Mouse (Mus musculus) spleen, postnatal 10 days (tissue): ENCODE measurements around the gene Cfap65.

Source experiments
- DNase-seq, 2 experiments: peaks; one replicate each; pipeline ENCODE4 v3.0.0; 2021 to 2022; ENCODE audit warnings: low spot score in 2 of 2

Cfap65 gene

GRCm38 (mm10) chr1:74935402-74935801, at the start of gene Cfap65:
Gene Cfap65, minus strand, starts transcription at chr1:74935599.
- DNase-seq, result no peak

GRCm38 (mm10) chr1:74977001-74977400, 41.6 kb upstream of the Cfap65 start:
- no peak for DNase-seq

GRCm38 (mm10) chr1:74975936-74976335, 40.5 kb upstream of the Cfap65 start:
- no peak for DNase-seq

- no peak for DNase-seq
These were observed 38.2 kb upstream of the Cfap65 start for GRCm38 (mm10) chr1:74973590-74973989.

GRCm38 (mm10) chr1:74971353-74972050, 36.1 kb upstream of the Cfap65 start:
- DNase-seq, result no peak

- DNase-seq, result no peak
These were observed 32.7 kb upstream of the Cfap65 start for GRCm38 (mm10) chr1:74967962-74968580.

- peak in 1 of 2 experiments; percentile 68 for DNase-seq
These were observed 29.3 kb upstream of the Cfap65 start for GRCm38 (mm10) chr1:74964494-74965215.

- no peak for DNase-seq
These were observed 27.4 kb upstream of the Cfap65 start for GRCm38 (mm10) chr1:74962853-74963227.

- no peak for DNase-seq
These were observed 26.9 kb upstream of the Cfap65 start for GRCm38 (mm10) chr1:74962126-74962852.

- no peak for DNase-seq
These were observed 26.3 kb upstream of the Cfap65 start for GRCm38 (mm10) chr1:74961722-74962121.

GRCm38 (mm10) chr1:74960059-74960458, 24.7 kb upstream of the Cfap65 start:
- no peak for DNase-seq

- no peak for DNase-seq
These were observed 16.3 kb upstream of the Cfap65 start, which contains the start of gene Ihh for GRCm38 (mm10) chr1:74951556-74952210. Gene Ihh, minus strand, starts transcription at chr1:74951672.

- DNase-seq, result no peak
These were observed 15.4 kb upstream of the Cfap65 start for GRCm38 (mm10) chr1:74950576-74951490.

GRCm38 (mm10) chr1:74950066-74950465, 14.7 kb upstream of the Cfap65 start:
- no peak for DNase-seq

GRCm38 (mm10) chr1:74949666-74950050, 14.3 kb upstream of the Cfap65 start:
- no peak for DNase-seq

- DNase-seq, result peak; percentile 32 to 64
These were observed 13.6 kb upstream of the Cfap65 start for GRCm38 (mm10) chr1:74948784-74949665.

GRCm38 (mm10) chr1:74947986-74948670, 12.7 kb upstream of the Cfap65 start:
- DNase-seq, result no peak

GRCm38 (mm10) chr1:74941651-74942360, 6.4 kb upstream of the Cfap65 start:
- no peak for DNase-seq
